Mouse (Mus musculus): ENCODE measurements at regions not wholly inside any gene's neighbourhood (a gene's known extent, or its start where the extent isn't known, plus 50 kb on each side); places are given as distances from the start of the nearest gene placed in this dataset.

DNA sequence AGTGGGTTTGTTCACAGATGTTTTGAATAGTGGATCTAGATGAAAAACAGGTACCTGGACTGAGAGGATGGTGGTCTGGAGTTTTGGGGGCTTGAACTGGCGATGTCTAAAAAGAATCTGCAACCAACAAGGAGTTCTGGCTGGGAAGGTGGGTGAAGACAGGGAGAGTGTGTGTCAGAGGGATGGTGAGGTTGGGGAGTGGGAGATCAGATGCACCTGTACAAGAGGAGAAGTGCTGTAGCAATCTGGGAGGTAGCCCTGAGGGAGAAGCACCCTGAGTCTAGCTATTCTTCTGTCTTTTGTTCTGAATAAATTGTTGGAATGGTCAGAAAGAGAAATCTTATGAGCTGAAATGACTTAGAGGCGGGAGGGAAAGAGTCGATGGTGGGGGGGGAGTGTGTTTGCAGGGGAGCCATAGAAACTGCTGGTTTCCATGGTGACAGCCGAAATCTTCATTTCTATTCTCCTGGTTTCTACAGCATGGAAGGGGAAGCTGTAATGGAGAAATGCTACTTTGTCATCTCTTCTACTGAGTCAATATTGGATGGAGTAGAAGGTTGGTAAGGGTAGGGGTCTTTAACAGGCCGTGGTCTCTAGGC lies 75.1 kb upstream of the Calcoco1 start:
- WGBS (ENCODE audit: insufficient replicate concordance): 69% methylated on average over 5 of the region's 5 CpGs
- Histone ChIP-seq H3K4me3 (ENCODE audit: low read depth, low read length) (no peak overlapping the region), H3K27ac (ENCODE audit: low read depth) (no peak overlapping the region), H3K9ac (replicated peaks) (no peak overlapping the region), H3K4me1 (ENCODE audit: insufficient read depth) (no peaks in the 10 kb centered on the region), H3K27me3 (ENCODE audit: insufficient read depth, low read length) (no peaks in the 10 kb centered on the region), H3K9me3 (ENCODE audit: low read length) (no peaks in the 10 kb centered on the region), H3K36me3 (replicated peaks; ENCODE audit: insufficient read depth, low read length) (no peaks in the 10 kb centered on the region), H3K4me2 (ENCODE audit: low read depth, low read length) (no peak overlapping the region)
- no peak for DNase-seq
- no peak for ATAC-seq
- TF ChIP-seq EP300 (IDR thresholded peaks at IDR 0.05; ENCODE audit: low read depth) (no peak), CTCF (IDR thresholded peaks at IDR 0.05; ENCODE audit: low read depth) (no peak)

DNA sequence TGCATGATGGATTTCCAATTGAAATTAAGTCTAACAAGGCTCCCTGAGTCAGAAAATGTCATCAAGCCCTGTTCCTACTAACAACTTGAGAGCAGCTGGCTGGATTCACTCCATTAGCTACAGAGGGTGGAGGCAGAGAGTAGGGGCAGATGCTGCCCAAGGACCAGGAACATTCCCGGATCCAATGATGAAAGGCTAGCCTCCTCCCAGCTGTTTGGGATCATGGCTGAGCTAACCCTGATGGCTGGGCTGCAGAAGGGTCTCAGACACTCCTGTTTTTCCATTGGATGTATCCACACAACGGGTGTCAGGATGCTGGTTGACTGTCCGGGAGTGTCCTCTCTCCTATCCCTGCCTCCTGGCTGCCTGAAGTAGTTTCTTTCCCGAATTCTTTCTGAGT lies 78.1 kb upstream of the Calcoco1 start:
- H3K36me3 ChIP-seq (replicated peaks; ENCODE audit: insufficient read depth, low read length): no peaks in the 10 kb centered on the region
- H3K27ac ChIP-seq (ENCODE audit: low read depth): no peak overlapping the region
- no peak overlapping the region for H3K9ac ChIP-seq (replicated peaks)
- DNase-seq (no peak), ATAC-seq (no peak)
- H3K27me3 ChIP-seq (ENCODE audit: insufficient read depth, low read length): 0 out of 2 replicates have a peak, but pooled peaks cover 6% of the 10 kb centered on the region
- H3K4me3 ChIP-seq (ENCODE audit: low read depth, low read length): no peak overlapping the region
- H3K4me2 ChIP-seq (ENCODE audit: low read depth, low read length): no peak overlapping the region
- WGBS (ENCODE audit: insufficient replicate concordance): 71% methylated on average over 4 of the region's 4 CpGs
- no peaks in the 10 kb centered on the region for H3K9me3 ChIP-seq (ENCODE audit: low read length)
- TF ChIP-seq CTCF (IDR thresholded peaks at IDR 0.05; ENCODE audit: low read depth): no peak
- no peak for TF ChIP-seq EP300 (IDR thresholded peaks at IDR 0.05; ENCODE audit: low read depth)
- H3K4me1 ChIP-seq (ENCODE audit: insufficient read depth): no peaks in the 10 kb centered on the region

DNA sequence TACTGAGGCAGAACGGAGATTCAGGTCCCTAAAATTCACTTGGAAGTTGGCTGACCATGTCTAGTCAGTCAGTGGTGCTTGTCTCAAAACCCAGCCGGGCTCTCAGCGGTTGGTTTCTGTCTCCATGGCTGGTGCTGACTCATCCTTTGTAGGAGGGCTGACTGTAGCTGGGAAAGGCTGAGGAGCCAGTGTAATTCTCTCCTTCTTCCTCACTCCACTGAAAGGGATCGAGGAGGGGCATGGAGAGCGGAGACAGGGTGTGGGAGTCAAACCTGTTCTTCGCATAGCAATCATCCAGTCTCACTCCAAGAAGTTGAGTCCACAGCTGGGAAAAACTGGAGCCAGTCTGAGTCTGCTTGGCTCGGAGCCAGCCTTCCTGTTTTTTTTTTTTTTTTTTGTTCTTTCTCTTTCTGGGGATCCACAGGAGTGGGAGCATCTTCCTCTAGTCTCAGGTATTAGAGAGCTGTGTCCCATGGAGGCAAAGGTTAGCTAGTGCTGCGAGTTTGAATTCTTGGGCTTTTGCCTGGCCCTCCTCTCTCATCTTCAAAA lies 80.4 kb upstream of the Calcoco1 start:
- Histone ChIP-seq H3K9me3 (ENCODE audit: low read length) (no peaks in the 10 kb centered on the region), H3K27ac (ENCODE audit: low read depth) (no peak overlapping the region), H3K9ac (replicated peaks) (no peak overlapping the region), H3K27me3 (ENCODE audit: insufficient read depth, low read length) (0 out of 2 replicates have a peak, but pooled peaks cover 6% of the 10 kb centered on the region), H3K4me1 (ENCODE audit: insufficient read depth) (no peaks in the 10 kb centered on the region), H3K4me2 (ENCODE audit: low read depth, low read length) (no peak overlapping the region), H3K36me3 (replicated peaks; ENCODE audit: insufficient read depth, low read length) (no peaks in the 10 kb centered on the region), H3K4me3 (ENCODE audit: low read depth, low read length) (no peak overlapping the region)
- ATAC-seq: no peak
- TF ChIP-seq EP300 (IDR thresholded peaks at IDR 0.05; ENCODE audit: low read depth): no peak
- TF ChIP-seq CTCF (IDR thresholded peaks at IDR 0.05; ENCODE audit: low read depth): no peak
- DNase-seq: no peak
- WGBS (ENCODE audit: insufficient replicate concordance): 61% methylated on average over 8 of the region's 8 CpGs

DNA sequence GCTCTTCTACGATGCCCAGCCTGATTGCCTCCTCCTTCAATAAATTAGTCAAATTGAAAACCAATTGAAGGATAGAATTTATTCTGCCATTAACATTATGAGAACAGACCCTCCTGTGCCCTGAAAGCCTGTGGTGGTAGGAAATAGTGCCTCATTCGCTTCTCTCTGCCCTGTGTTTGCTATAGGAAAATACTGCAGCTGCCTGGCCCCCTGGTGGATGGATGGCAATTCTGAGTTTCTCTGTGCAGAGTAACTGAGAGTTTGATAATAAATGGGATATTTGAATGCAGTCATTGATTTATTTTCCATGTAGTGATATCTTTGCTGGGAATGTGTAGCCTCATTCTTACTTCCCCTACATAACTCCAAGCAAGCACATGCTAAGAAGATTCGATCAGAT lies 85.4 kb upstream of the Calcoco1 start:
- DNase-seq (no peak), ATAC-seq (no peak)
- WGBS (ENCODE audit: insufficient replicate concordance): 61% methylated on average over 3 of the region's 3 CpGs
- Histone ChIP-seq H3K27me3 (ENCODE audit: insufficient read depth, low read length) (0 out of 2 replicates have a peak, but pooled peaks cover 6% of the 10 kb centered on the region), H3K27ac (ENCODE audit: low read depth) (no peak overlapping the region), H3K9me3 (ENCODE audit: low read length) (no peaks in the 10 kb centered on the region), H3K4me2 (ENCODE audit: low read depth, low read length) (no peak overlapping the region), H3K9ac (replicated peaks) (no peak overlapping the region), H3K4me3 (ENCODE audit: low read depth, low read length) (no peak overlapping the region), H3K36me3 (replicated peaks; ENCODE audit: insufficient read depth, low read length) (no peaks in the 10 kb centered on the region), H3K4me1 (ENCODE audit: insufficient read depth) (no peaks in the 10 kb centered on the region)
- TF ChIP-seq CTCF (IDR thresholded peaks at IDR 0.05; ENCODE audit: low read depth) (peak; percentile 39), EP300 (IDR thresholded peaks at IDR 0.05; ENCODE audit: low read depth) (no peak)

DNA sequence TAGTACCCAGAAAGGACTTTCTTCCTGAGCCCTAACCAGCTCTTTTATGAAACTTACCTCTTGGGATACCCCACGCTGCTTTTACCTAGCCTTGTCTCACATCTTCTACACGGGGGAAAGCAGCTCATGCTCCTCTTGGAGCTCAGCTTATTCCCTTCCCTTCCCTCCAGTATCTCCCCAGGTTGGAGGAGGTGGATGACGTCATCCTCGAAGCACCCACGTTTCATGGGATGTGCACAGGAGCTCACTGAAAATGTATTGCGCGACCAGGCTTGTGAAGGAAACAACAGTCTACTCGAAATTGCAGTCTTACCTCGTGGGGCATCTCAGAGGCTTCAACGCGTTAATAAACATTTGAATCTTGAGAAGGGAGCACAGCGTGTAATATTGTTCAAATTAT lies 97.2 kb upstream of the Calcoco1 start:
- no peak overlapping the region for H3K9ac ChIP-seq (replicated peaks)
- H3K4me3 ChIP-seq (ENCODE audit: low read depth, low read length): no peak overlapping the region
- TF ChIP-seq CTCF (IDR thresholded peaks at IDR 0.05; ENCODE audit: low read depth): no peak
- no peak for TF ChIP-seq EP300 (IDR thresholded peaks at IDR 0.05; ENCODE audit: low read depth)
- no peaks in the 10 kb centered on the region for H3K36me3 ChIP-seq (replicated peaks; ENCODE audit: insufficient read depth, low read length)
- no peak overlapping the region for H3K4me2 ChIP-seq (ENCODE audit: low read depth, low read length)
- H3K27ac ChIP-seq (ENCODE audit: low read depth): no peak overlapping the region
- H3K27me3 ChIP-seq (ENCODE audit: insufficient read depth, low read length): no peaks in the 10 kb centered on the region; the same call in 1 of the 2 replicates
- WGBS (ENCODE audit: insufficient replicate concordance): 71% methylated on average over 12 of the region's 12 CpGs
- H3K9me3 ChIP-seq (ENCODE audit: low read length): no peaks in the 10 kb centered on the region
- no peaks in the 10 kb centered on the region for H3K4me1 ChIP-seq (ENCODE audit: insufficient read depth)
- ATAC-seq: no peak
- no peak for DNase-seq

DNA sequence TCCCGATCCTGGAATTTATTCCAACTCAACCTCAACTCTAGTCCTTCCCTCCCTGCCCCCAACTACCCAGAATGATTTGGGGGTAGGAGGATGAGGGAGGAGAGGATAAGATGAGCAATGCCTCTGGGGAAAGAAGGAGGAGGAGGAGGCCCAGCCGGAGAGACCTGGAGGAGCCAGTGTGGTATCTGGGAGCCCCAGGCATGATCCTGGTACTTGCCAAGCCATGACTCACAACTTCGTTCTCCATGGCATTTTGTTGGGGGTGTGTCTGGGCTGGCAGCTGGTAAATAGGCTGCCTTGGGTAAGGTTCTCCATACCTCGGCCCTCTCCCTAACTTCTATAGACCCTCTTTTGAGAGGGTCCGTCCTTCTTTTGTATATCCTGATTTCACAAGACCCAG lies 81.2 kb upstream of the Hoxc13 start:
- H3K27ac ChIP-seq (ENCODE audit: low read depth): no peak overlapping the region
- H3K4me1 ChIP-seq (ENCODE audit: insufficient read depth): no peaks in the 10 kb centered on the region
- H3K4me3 ChIP-seq (ENCODE audit: low read depth, low read length): no peak overlapping the region
- no peaks in the 10 kb centered on the region for H3K36me3 ChIP-seq (replicated peaks; ENCODE audit: insufficient read depth, low read length)
- no peak overlapping the region for H3K9ac ChIP-seq (replicated peaks)
- no peak for ATAC-seq
- DNase-seq: no peak
- WGBS (ENCODE audit: insufficient replicate concordance): 73% methylated on average over 5 of the region's 5 CpGs
- no peak for TF ChIP-seq EP300 (IDR thresholded peaks at IDR 0.05; ENCODE audit: low read depth)
- no peak overlapping the region for H3K4me2 ChIP-seq (ENCODE audit: low read depth, low read length)
- H3K9me3 ChIP-seq (ENCODE audit: low read length): no peaks in the 10 kb centered on the region
- 0 out of 2 replicates have a peak, but pooled peaks cover 10% of the 10 kb centered on the region for H3K27me3 ChIP-seq (ENCODE audit: insufficient read depth, low read length)
